In genomic region chr13:3537594-3538222, GRCm38 (mm10) we compare ENCODE assay signal across 1 mouse cellular context.
TF ChIP-seq lines count a peak whose summit lies in the region.

Gene Gdi2 (plus strand): TSS chr13:3538063.

TF ChIP-seq in CH12.LX, 34 proteins besides CTCF, POLR2A, EP300 and RAD21 (continued from another document):
- TF ChIP-seq HCFC1 (IDR thresholded peaks at IDR 0.05; ENCODE audit: low read depth, low read length) = peak; percentile 88
- peak; percentile 76; the same call in 1 of the 2 replicates for TF ChIP-seq KAT2A (IDR thresholded peaks at IDR 0.05; ENCODE audit: insufficient replicate concordance, low read length)
- 0 out of 2 replicates have a peak, but pooled peaks have one; percentile 70 for TF ChIP-seq E2F4 (IDR thresholded peaks at IDR 0.05; ENCODE audit: insufficient replicate concordance, low read depth, low read length)
- TF ChIP-seq ZNF384 (IDR thresholded peaks at IDR 0.05; ENCODE audit: low read depth, low read length) = peak; percentile 100
- peak; percentile 91 for TF ChIP-seq MYC (IDR thresholded peaks at IDR 0.05; ENCODE audit: low read depth, low read length)
- no peak for TF ChIP-seq CHD1 (IDR thresholded peaks at IDR 0.05; ENCODE audit: low read depth, low read length)
- peak; percentile 85 for TF ChIP-seq TBP (conservative IDR thresholded peaks at IDR 0.05; ENCODE audit: low read depth, low read length)
- no peak for TF ChIP-seq RCOR1 (conservative IDR thresholded peaks at IDR 0.05; ENCODE audit: low read depth, low read length)
- TF ChIP-seq MAZ (IDR thresholded peaks at IDR 0.05; ENCODE audit: low read depth, low read length) = peak; percentile 97
- peak; percentile 78 for TF ChIP-seq SIN3A (IDR thresholded peaks at IDR 0.05; ENCODE audit: low read length)
- TF ChIP-seq ZMIZ1 (IDR thresholded peaks at IDR 0.05; ENCODE audit: low read depth, low read length) = peak; percentile 36; the same call in 1 of the 2 replicates
- no peak for TF ChIP-seq JUND (conservative IDR thresholded peaks at IDR 0.05; ENCODE audit: low read depth, low read length)
- TF ChIP-seq TCF12 (IDR thresholded peaks at IDR 0.05; ENCODE audit: low read depth, low read length) = peak; percentile 77; the same call in 1 of the 2 replicates
- TF ChIP-seq PAX5 (IDR thresholded peaks at IDR 0.05; ENCODE audit: low read length) = no peak
- TF ChIP-seq BHLHE40 (IDR thresholded peaks at IDR 0.05; ENCODE audit: low read depth, low read length) = peak; percentile 94
- peak; percentile 100 for TF ChIP-seq CHD2 (IDR thresholded peaks at IDR 0.05; ENCODE audit: low read length)
- peak; percentile 90 for TF ChIP-seq UBTF (IDR thresholded peaks at IDR 0.05; ENCODE audit: low read depth, low read length)
- peak; percentile 63 for TF ChIP-seq ETS1 (conservative IDR thresholded peaks at IDR 0.05; ENCODE audit: low read depth, low read length)
- peak; percentile 90 for TF ChIP-seq ELF1 (IDR thresholded peaks at IDR 0.05; ENCODE audit: low read depth, low read length)
